15 mouse cellular contexts compared by ENCODE assay signal in the genomic region with DNA sequence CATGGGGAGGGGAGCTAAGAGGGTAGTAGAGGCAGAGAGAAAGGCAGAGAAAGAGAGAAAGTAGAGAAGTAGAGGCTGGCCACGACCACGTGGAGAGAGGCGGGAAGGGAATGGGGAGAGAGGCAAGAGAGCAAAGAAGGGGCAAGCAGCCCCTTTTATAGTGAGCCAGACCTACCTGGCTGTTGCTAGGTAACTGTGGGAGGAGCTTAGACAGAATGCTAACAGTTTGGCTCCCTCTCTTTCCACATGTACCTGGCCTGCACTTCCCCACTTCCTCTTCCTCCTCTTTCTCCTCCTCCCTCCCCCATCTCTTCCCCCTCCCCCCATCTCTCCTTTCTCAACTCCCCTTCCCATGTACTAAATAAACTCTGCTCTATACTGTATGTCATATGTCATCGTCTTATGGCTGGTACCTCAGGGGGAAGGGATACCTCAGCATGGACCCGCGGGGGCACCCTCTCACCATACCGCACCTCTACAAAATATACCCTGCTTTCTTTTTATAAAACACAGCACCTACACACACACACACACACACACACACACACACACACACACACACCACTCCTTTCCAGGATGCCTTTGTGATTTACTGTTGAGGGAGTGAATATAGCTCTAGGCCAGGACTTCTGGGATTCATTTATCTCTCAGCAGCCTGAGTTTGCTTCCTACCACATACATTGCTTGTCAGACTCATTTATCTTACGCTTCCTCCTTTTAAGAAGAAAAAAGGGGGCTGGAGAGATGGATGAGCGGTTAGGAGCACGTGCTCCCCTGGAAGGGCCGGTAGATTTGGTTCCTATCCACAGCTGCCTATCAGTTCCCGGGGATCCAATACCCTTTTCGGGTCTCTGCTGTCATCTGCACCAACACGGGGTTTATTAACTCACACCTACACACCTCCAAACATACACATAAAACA. TPM values are rescaled to one million over a fixed set of nuclear protein-coding genes. Genes with fewer than 3 reads are reported as not detected.
DNase-seq lines count a peak whose midpoint lies in the region; ATAC-seq and TF ChIP-seq lines count a peak whose summit lies in the region.
"Had no signal": no experiment of that assay in that cellular context is flagged by ENCODE, and none has a peak within 500 bp of the region (broad histone marks: within the 10 kb centered on the region; RNA-seq: fewer than 3 reads in every experiment).

No protein-coding gene starts in this region.

- 0 out of 2 replicates have a peak, but pooled peaks have one; percentile 12 for ATAC-seq in kidney, embryonic 16.5 days (ENCODE audit: low FRiP score, low TSS enrichment)
- peak; percentile 28; the same call in 1 of the 2 replicates for ATAC-seq in neural tube, embryonic 12.5 days (ENCODE audit: low FRiP score, low read depth)
- peak; percentile 33; the same call in 1 of the 2 replicates for ATAC-seq in hindbrain, postnatal 0 days
- ATAC-seq in stomach, embryonic 16.5 days (ENCODE audit: insufficient read depth, low FRiP score) = peak; percentile 39; the same call in 1 of the 2 replicates
- no peak; the same call in 1 of the 2 replicates for ATAC-seq in heart, embryonic 11.5 days (replicated peaks; ENCODE audit: insufficient number of reproducible peaks, low FRiP score, low TSS enrichment)
- ATAC-seq: forebrain, embryonic 16.5 days; Patski had no signal

- H3K27ac ChIP-seq in kidney, embryonic 16.5 days (ENCODE audit: low read length) = no peak overlapping the region
- no peak overlapping the region for H3K27ac ChIP-seq in neural tube, embryonic 12.5 days
- H3K27ac ChIP-seq in hindbrain, postnatal 0 days = no peak overlapping the region
- no peak overlapping the region for H3K27ac ChIP-seq in stomach, embryonic 16.5 days (ENCODE audit: low read length)
- no peak overlapping the region for H3K27ac ChIP-seq in heart, embryonic 11.5 days (ENCODE audit: low read depth, low read length)
- H3K27ac ChIP-seq: heart, embryonic 15.5 days; layer of hippocampus, adult 2 months had no signal

- no peaks in the 10 kb centered on the region for H3K27me3 ChIP-seq in kidney, embryonic 16.5 days (ENCODE audit: insufficient read depth, low read length)
- no peaks in the 10 kb centered on the region for H3K27me3 ChIP-seq in neural tube, embryonic 12.5 days (replicated peaks)
- no peaks in the 10 kb centered on the region for H3K27me3 ChIP-seq in hindbrain, postnatal 0 days (ENCODE audit: insufficient read depth, low read length)
- H3K27me3 ChIP-seq in stomach, embryonic 16.5 days (ENCODE audit: control insufficient read depth, insufficient read depth, low read length) = no peaks in the 10 kb centered on the region
- H3K27me3 ChIP-seq in heart, embryonic 11.5 days (ENCODE audit: control insufficient read depth, insufficient read depth, low read length) = no peaks in the 10 kb centered on the region
- H3K27me3 ChIP-seq: heart, embryonic 15.5 days; Patski had no signal

- H3K4me3 ChIP-seq in kidney, embryonic 16.5 days (ENCODE audit: low read length) = no peak overlapping the region
- no peak overlapping the region for H3K4me3 ChIP-seq in neural tube, embryonic 12.5 days
- H3K4me3 ChIP-seq in hindbrain, postnatal 0 days (ENCODE audit: low read length) = no peak overlapping the region
- H3K4me3 ChIP-seq in stomach, embryonic 16.5 days (replicated peaks; ENCODE audit: low read length) = no peak overlapping the region
- H3K4me3 ChIP-seq in heart, embryonic 11.5 days (ENCODE audit: low read depth, low read length) = no peak overlapping the region
- H3K4me3 ChIP-seq: heart, embryonic 15.5 days; layer of hippocampus, adult 2 months had no signal

- no peak overlapping the region for H3K9ac ChIP-seq in kidney, embryonic 16.5 days (replicated peaks; ENCODE audit: low read length)
- H3K9ac ChIP-seq in neural tube, embryonic 12.5 days = no peak overlapping the region
- H3K9ac ChIP-seq in hindbrain, postnatal 0 days (replicated peaks; ENCODE audit: low read length) = no peak overlapping the region
- H3K9ac ChIP-seq in stomach, embryonic 16.5 days (ENCODE audit: low read length) = no peak overlapping the region
- no peak overlapping the region for H3K9ac ChIP-seq in heart, embryonic 11.5 days (ENCODE audit: low read depth, low read length)
- H3K9ac ChIP-seq: heart, embryonic 15.5 days had no signal

- no peak for TF ChIP-seq CTCF in hindbrain, postnatal 0 days (IDR thresholded peaks at IDR 0.05; ENCODE audit: low read depth)

- no peak for DNase-seq in kidney, adult 8-10 months
- no peak for DNase-seq in neural tube, embryonic 10.5 days (ENCODE audit: extremely low spot score, low spot score)
- no peak for DNase-seq in hindbrain, postnatal 0 days (ENCODE audit: low spot score)
- no peak for DNase-seq in layer of hippocampus, postnatal 36 days
- DNase-seq: cerebellum, adult 9-11 months; gastrocnemius, postnatal 14 days had no signal

- H3K9me3 ChIP-seq in kidney, embryonic 16.5 days (ENCODE audit: low read length) = no peaks in the 10 kb centered on the region
- H3K9me3 ChIP-seq in neural tube, embryonic 12.5 days = no peaks in the 10 kb centered on the region
- no peaks in the 10 kb centered on the region for H3K9me3 ChIP-seq in hindbrain, postnatal 0 days (ENCODE audit: low read length)
- H3K9me3 ChIP-seq in stomach, embryonic 16.5 days (replicated peaks; ENCODE audit: control insufficient read depth, low read length) = no peaks in the 10 kb centered on the region
- H3K9me3 ChIP-seq in heart, embryonic 11.5 days (replicated peaks; ENCODE audit: control insufficient read depth, low read length) = no peaks in the 10 kb centered on the region
- H3K9me3 ChIP-seq: heart, embryonic 15.5 days had no signal

- 46% methylated on average over 14 of the region's 14 CpGs for WGBS in kidney, embryonic 16.5 days
- 62% methylated on average over 14 of the region's 14 CpGs for WGBS in neural tube, embryonic 12.5 days
- WGBS in hindbrain, postnatal 0 days = 67% methylated on average over 14 of the region's 14 CpGs
- 35% methylated on average over 14 of the region's 14 CpGs for WGBS in stomach, embryonic 16.5 days
- 58% methylated on average over 14 of the region's 14 CpGs for WGBS in heart, embryonic 11.5 days (ENCODE audit: insufficient replicate concordance)

- H3K36me3 ChIP-seq in kidney, embryonic 16.5 days (ENCODE audit: insufficient read depth, low read length) = no peaks in the 10 kb centered on the region
- no peaks in the 10 kb centered on the region for H3K36me3 ChIP-seq in neural tube, embryonic 12.5 days
- H3K36me3 ChIP-seq in hindbrain, postnatal 0 days (ENCODE audit: insufficient read depth, low read length) = no peaks in the 10 kb centered on the region
- H3K36me3 ChIP-seq in stomach, embryonic 16.5 days (ENCODE audit: control insufficient read depth, insufficient read depth, low read length) = no peaks in the 10 kb centered on the region; the same call in 1 of the 2 replicates
- H3K36me3 ChIP-seq in heart, embryonic 11.5 days (ENCODE audit: control insufficient read depth, insufficient read depth, low read length) = no peaks in the 10 kb centered on the region
- H3K36me3 ChIP-seq: heart, embryonic 15.5 days had no signal

- peaks cover 13% of the 10 kb centered on the region for H3K4me1 ChIP-seq in kidney, embryonic 16.5 days (ENCODE audit: insufficient read depth, low read length)
- H3K4me1 ChIP-seq in neural tube, embryonic 12.5 days = peaks cover 13% of the 10 kb centered on the region; the same call in 1 of the 2 replicates
- 0 out of 2 replicates have a peak, but pooled peaks cover 8% of the 10 kb centered on the region for H3K4me1 ChIP-seq in hindbrain, postnatal 0 days (ENCODE audit: insufficient read depth, low read length)
- peaks cover 9% of the 10 kb centered on the region; the same call in 1 of the 2 replicates for H3K4me1 ChIP-seq in stomach, embryonic 16.5 days (ENCODE audit: control insufficient read depth, insufficient read depth, low read length)
- peaks cover 7% of the 10 kb centered on the region for H3K4me1 ChIP-seq in heart, embryonic 11.5 days (ENCODE audit: control insufficient read depth, insufficient read depth, low read length)

- no peak overlapping the region for H3K4me2 ChIP-seq in kidney, embryonic 16.5 days (replicated peaks; ENCODE audit: low read depth, low read length)
- H3K4me2 ChIP-seq in neural tube, embryonic 12.5 days (replicated peaks) = no peak overlapping the region
- H3K4me2 ChIP-seq in hindbrain, postnatal 0 days (ENCODE audit: low read depth, low read length) = no peak overlapping the region
- H3K4me2 ChIP-seq in stomach, embryonic 16.5 days (ENCODE audit: low read depth, low read length) = no peak overlapping the region
- H3K4me2 ChIP-seq in heart, embryonic 11.5 days = no peak overlapping the region

RNA-seq across cellular contexts. Expression of a gene that starts 43.8 kb away (rescaled TPM):
- 5.2 and 5.5 TPM in 2 replicates for polyA plus RNA-seq in kidney, embryonic 16.5 days (2015; fragmentation: Nextera tagmentation; extraction: Ambion mirVana)
- polyA plus RNA-seq in neural tube, embryonic 12.5 days (2016; fragmentation: Nextera tagmentation; extraction: Ambion mirVana) = 0.63 TPM in 2 replicates
- 7.3 and 11.6 TPM in 2 replicates for total RNA-seq in hindbrain, postnatal 0 days (2014; rRNA removed)
- 4.5 and 4.7 TPM in 2 replicates for polyA plus RNA-seq in hindbrain, postnatal 0 days (2015; fragmentation: Nextera tagmentation; extraction: Ambion mirVana)
- 0.87 and 1.4 TPM in 2 replicates for polyA plus RNA-seq in stomach, embryonic 16.5 days (2015; fragmentation: Nextera tagmentation; extraction: Ambion mirVana)
- total RNA-seq in layer of hippocampus, postnatal 36 days (2021) = 1 to 10 TPM; 1.2 to 2.0 TPM
- 0.53 and 0.79 TPM in 2 replicates for polyA plus RNA-seq in heart, embryonic 11.5 days (2014; fragmentation: Nextera tagmentation; extraction: Ambion mirVana)
- polyA plus RNA-seq: C2C12 had no signal
